Mouse (Mus musculus): ENCODE results near the gene Rbbp4. TPM values are rescaled to one million over a fixed set of nuclear protein-coding genes. Genes with fewer than 3 reads are reported as not detected.

Gene Rbbp4
- polyA plus RNA-seq, 1 experiment from 2014 or later, result 261 TPM

DNA sequence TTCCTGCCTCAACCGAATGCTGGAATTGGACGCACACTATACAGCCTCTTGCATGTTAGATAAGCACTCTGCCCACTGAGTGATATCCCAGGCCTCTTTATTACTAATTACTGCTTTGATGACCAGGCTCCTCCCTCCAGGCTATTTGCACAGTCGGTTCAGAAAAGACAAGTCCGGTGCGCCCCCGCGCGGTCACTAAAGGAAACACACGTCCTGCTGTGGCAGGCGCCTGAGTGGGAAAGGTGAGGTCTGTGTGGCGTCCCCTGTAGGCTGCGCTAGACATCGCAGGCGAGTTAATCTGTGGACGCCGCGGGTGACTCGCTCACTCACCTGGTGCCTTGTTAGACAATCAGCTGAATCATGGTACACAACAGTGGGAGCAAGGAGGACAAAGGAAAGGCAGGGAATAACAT lies 58.7 kb downstream of the Rbbp4 start:
- Histone ChIP-seq H3K27ac (replicated peaks) (no peak overlapping the region), H3K4me1 (replicated peaks) (peaks cover 15% of the 10 kb centered on the region), H3K9me3 (replicated peaks) (no peaks in the 10 kb centered on the region), H3K27me3 (no peaks in the 10 kb centered on the region), H3K36me3 (replicated peaks) (no peaks in the 10 kb centered on the region), H3K4me3 (replicated peaks) (no peak overlapping the region), H3K4me2 (no peak overlapping the region; the same call in 1 of the 2 replicates), H3K9ac (no peak overlapping the region)
- under 1% methylated on average over 18 of the region's 18 CpGs for WGBS (ENCODE audit: insufficient replicate concordance)
- ATAC-seq (ENCODE audit: insufficient read depth), result peak; percentile 72

DNA sequence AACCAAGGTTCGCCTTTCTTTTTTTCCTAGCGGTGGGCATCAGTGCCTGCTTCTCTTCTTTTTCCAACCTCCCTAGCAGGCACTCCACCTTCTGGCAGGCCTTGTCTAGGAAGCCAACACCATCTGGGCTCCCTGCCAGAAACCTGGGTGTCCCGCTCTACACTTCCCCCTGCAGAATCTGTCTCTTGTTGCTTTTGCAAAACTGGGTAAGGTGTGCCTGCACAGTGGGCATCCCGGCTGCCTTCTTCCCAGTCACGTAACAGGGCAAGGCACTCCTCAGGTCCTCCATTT lies 62.5 kb downstream of the Rbbp4 start:
- Histone ChIP-seq H3K27ac (replicated peaks) (no peak overlapping the region), H3K4me1 (replicated peaks) (peaks cover 18% of the 10 kb centered on the region), H3K4me2 (peak overlapping the region; percentile 13; the same call in 1 of the 2 replicates), H3K9me3 (replicated peaks) (no peaks in the 10 kb centered on the region), H3K4me3 (replicated peaks) (no peak overlapping the region), H3K9ac (no peak overlapping the region), H3K27me3 (no peaks in the 10 kb centered on the region), H3K36me3 (replicated peaks) (no peaks in the 10 kb centered on the region)
- WGBS (ENCODE audit: insufficient replicate concordance), result 52% methylated on average over 5 of the region's 5 CpGs
- ATAC-seq (ENCODE audit: insufficient read depth), result no peak

GRCm38 (mm10) chr4:129271991-129272755 lies 63.0 kb downstream of the Rbbp4 start:
- H3K27me3 ChIP-seq, result no peaks in the 10 kb centered on the region
- H3K27ac ChIP-seq (replicated peaks), result no peak overlapping the region
- no peaks in the 10 kb centered on the region for H3K36me3 ChIP-seq (replicated peaks)
- no peak overlapping the region for H3K4me3 ChIP-seq (replicated peaks)
- peak overlapping the region; percentile 13; the same call in 1 of the 2 replicates for H3K4me2 ChIP-seq
- no peaks in the 10 kb centered on the region for H3K9me3 ChIP-seq (replicated peaks)
- 34% methylated on average over 15 of the region's 15 CpGs for WGBS (ENCODE audit: insufficient replicate concordance)
- peak; percentile 75 for ATAC-seq (ENCODE audit: insufficient read depth)
- no peak overlapping the region for H3K9ac ChIP-seq
- H3K4me1 ChIP-seq (replicated peaks), result peaks cover 21% of the 10 kb centered on the region

- no peak overlapping the region for H3K27ac ChIP-seq (replicated peaks)
- H3K9me3 ChIP-seq (replicated peaks), result no peaks in the 10 kb centered on the region
- H3K9ac ChIP-seq, result no peak overlapping the region
- WGBS (ENCODE audit: insufficient replicate concordance), result 21% methylated on average over 1 of the region's 1 CpGs
- ATAC-seq (ENCODE audit: insufficient read depth), result no peak
- H3K4me3 ChIP-seq (replicated peaks), result no peak overlapping the region
- H3K4me1 ChIP-seq (replicated peaks), result peaks cover 29% of the 10 kb centered on the region
- H3K27me3 ChIP-seq, result no peaks in the 10 kb centered on the region
- no peaks in the 10 kb centered on the region for H3K36me3 ChIP-seq (replicated peaks)
- no peak overlapping the region for H3K4me2 ChIP-seq
Observed at GRCm38 (mm10) chr4:129268698-129269097, 66.5 kb downstream of the Rbbp4 start.

DNA sequence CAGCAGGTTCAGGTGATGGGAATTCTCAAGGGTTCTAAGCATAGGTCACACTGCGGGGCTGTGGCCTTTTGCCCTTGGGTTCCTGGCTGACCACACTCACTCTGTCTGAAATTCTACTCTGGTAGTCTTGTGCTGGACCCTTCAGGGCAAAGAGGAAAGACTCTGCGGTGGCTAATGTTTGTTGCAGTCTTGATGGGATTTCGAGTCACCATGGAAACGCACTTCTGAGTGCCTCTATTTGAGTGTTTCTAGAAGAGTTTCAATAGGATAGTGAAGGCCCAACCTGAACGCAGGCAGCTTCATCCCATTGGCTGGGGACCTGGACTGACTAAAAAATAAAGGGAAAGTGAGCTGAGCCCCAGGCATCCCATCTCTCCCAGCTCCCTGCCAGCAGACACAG lies 68.3 kb downstream of the Rbbp4 start:
- H3K27me3 ChIP-seq, result no peaks in the 10 kb centered on the region
- no peak overlapping the region for H3K9ac ChIP-seq
- H3K4me3 ChIP-seq (replicated peaks), result no peak overlapping the region
- no peak overlapping the region for H3K27ac ChIP-seq (replicated peaks)
- no peak for ATAC-seq (ENCODE audit: insufficient read depth)
- no peaks in the 10 kb centered on the region for H3K36me3 ChIP-seq (replicated peaks)
- WGBS (ENCODE audit: insufficient replicate concordance), result 79% methylated on average over 5 of the region's 5 CpGs
- peaks cover 31% of the 10 kb centered on the region for H3K4me1 ChIP-seq (replicated peaks)
- H3K9me3 ChIP-seq (replicated peaks), result no peaks in the 10 kb centered on the region
- H3K4me2 ChIP-seq, result no peak overlapping the region

GRCm38 (mm10) chr4:129266191-129266590 lies 69.0 kb downstream of the Rbbp4 start:
- ATAC-seq (ENCODE audit: insufficient read depth), result no peak
- Histone ChIP-seq H3K4me2 (no peak overlapping the region), H3K36me3 (replicated peaks) (no peaks in the 10 kb centered on the region), H3K27me3 (no peaks in the 10 kb centered on the region), H3K4me1 (replicated peaks) (peaks cover 31% of the 10 kb centered on the region), H3K9ac (no peak overlapping the region), H3K9me3 (replicated peaks) (no peaks in the 10 kb centered on the region), H3K4me3 (replicated peaks) (no peak overlapping the region), H3K27ac (replicated peaks) (no peak overlapping the region)
- 73% methylated on average over 4 of the region's 4 CpGs for WGBS (ENCODE audit: insufficient replicate concordance)

DNA sequence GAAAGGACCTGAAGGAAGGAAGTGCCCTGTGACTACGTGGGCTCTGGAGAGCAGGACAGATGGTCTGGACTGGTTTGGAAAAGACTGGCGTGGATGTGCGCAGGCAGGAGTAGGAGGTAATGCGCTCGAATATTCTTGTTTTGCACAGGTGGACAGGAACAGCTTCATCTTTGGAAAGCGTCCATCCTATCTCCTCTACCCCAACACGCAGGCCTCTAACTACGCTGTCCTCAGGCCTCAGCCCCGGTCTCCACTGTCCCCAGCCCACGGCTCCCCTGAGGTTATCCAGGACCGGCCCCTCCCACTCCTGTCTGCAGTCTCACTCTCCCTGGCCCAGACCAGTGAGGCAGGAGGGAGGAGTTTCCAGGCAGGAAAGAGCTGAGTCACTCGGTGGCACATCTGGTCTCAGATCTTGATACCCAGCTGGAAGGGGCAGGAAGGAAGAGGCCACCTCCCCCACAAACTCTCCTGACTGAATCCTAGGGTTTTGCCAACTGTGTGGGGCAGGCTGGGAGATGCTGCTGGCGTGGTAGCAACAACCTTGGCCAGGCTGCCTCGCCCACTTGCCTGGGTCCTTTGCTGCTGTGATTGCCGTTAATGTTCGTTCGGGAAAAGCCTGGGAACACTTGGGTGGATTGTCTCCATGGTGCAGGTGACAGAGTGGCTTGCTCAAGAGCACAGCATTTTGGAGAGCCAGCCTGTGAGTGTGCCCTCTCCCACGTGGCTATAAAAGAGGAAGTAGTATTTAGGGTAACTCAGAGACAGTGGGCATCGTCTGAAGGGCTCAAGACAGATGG lies 71.7 kb downstream of the Rbbp4 start:
- H3K27ac ChIP-seq (replicated peaks), result peak overlapping the region; percentile 39; the same call in 1 of the 2 replicates
- peaks cover 31% of the 10 kb centered on the region for H3K4me1 ChIP-seq (replicated peaks)
- peak overlapping the region; percentile 63 for H3K4me2 ChIP-seq
- H3K9ac ChIP-seq, result peak overlapping the region; percentile 10; the same call in 1 of the 2 replicates
- H3K4me3 ChIP-seq (replicated peaks), result peak overlapping the region; percentile 15; the same call in 1 of the 2 replicates
- WGBS (ENCODE audit: insufficient replicate concordance), result 17% methylated on average over 19 of the region's 19 CpGs
- ATAC-seq (ENCODE audit: insufficient read depth), result peak; percentile 91
- H3K36me3 ChIP-seq (replicated peaks), result no peaks in the 10 kb centered on the region
- no peaks in the 10 kb centered on the region for H3K9me3 ChIP-seq (replicated peaks)
- 0 out of 2 replicates have a peak, but pooled peaks cover 6% of the 10 kb centered on the region for H3K27me3 ChIP-seq

DNA sequence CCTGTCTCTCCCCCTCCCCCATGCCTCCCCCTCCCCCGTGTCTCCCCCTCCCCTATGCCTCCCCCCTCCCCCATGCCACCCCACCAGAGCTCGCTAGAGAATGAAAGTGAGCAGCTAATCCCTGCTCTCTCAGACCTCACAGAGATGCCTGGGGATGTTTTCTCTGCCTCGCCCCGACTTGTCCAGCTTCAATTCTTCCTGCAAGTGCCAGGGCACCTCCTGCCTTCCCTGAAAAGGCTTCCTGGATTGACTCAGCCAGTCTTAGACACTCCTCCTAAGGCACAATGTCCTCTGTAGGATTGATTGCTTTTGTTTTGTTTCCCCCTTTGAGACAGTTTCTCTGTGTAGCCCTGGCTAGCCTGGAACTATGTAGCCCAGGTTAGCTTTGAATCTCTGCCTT lies 74.0 kb downstream of the Rbbp4 start, which contains the start of gene C77080:
Gene C77080, minus strand, starts transcription at position 209 of the 400 bp plus-strand sequence.
- no peak within 1 kb of the TSS for H3K27ac ChIP-seq (replicated peaks)
- H3K4me2 ChIP-seq, result no peak within 1 kb of the TSS
- H3K4me3 ChIP-seq (replicated peaks), result no peak within 1 kb of the TSS
- H3K9me3 ChIP-seq (replicated peaks), result no peaks in the 10 kb centered on the region
- no peak for ATAC-seq (ENCODE audit: insufficient read depth)
- H3K27me3 ChIP-seq, result 0 out of 2 replicates have a peak, but pooled peaks cover 6% of the 10 kb centered on the region
- no peak within 1 kb of the TSS for H3K9ac ChIP-seq
- H3K36me3 ChIP-seq (replicated peaks), result no peaks in the 10 kb centered on the region
- WGBS (ENCODE audit: insufficient replicate concordance), result 50% methylated on average over 2 of the region's 4 CpGs
- peaks cover 38% of the 10 kb centered on the region for H3K4me1 ChIP-seq (replicated peaks)

- WGBS (ENCODE audit: insufficient replicate concordance), result 22% methylated on average over 6 of the region's 6 CpGs
- Histone ChIP-seq H3K27me3 (0 out of 2 replicates have a peak, but pooled peaks cover 6% of the 10 kb centered on the region), H3K27ac (replicated peaks) (no peak overlapping the region), H3K4me2 (no peak overlapping the region), H3K4me3 (replicated peaks) (no peak overlapping the region), H3K4me1 (replicated peaks) (peaks cover 37% of the 10 kb centered on the region), H3K9me3 (replicated peaks) (no peaks in the 10 kb centered on the region), H3K36me3 (replicated peaks) (no peaks in the 10 kb centered on the region), H3K9ac (no peak overlapping the region)
- ATAC-seq (ENCODE audit: insufficient read depth), result no peak
Observed at GRCm38 (mm10) chr4:129260678-129261077, 74.5 kb downstream of the Rbbp4 start.

DNA sequence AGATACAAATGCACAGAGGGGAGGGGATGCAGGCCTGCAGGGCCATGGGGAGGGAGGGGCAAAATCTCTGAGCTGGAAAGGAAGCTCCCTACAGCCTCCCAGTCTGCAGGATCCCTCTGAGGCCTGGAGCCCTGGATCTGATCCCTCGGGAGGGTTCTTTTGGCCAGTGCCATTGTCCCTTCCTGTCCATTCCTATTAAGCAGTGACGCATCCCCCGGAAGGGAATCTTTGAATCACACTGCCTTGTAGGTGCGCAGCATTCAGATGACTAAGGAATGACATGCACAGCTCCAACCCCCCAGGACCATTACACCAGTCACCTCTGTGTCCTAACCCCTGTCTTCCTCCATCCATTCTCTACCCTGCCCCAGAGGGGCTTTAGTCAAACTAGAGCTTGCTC lies 76.1 kb downstream of the Rbbp4 start:
- no peak for ATAC-seq (ENCODE audit: insufficient read depth)
- Histone ChIP-seq H3K27ac (replicated peaks) (no peak overlapping the region), H3K27me3 (0 out of 2 replicates have a peak, but pooled peaks cover 6% of the 10 kb centered on the region), H3K9me3 (replicated peaks) (no peaks in the 10 kb centered on the region), H3K4me1 (replicated peaks) (peaks cover 35% of the 10 kb centered on the region), H3K4me2 (no peak overlapping the region), H3K4me3 (replicated peaks) (no peak overlapping the region), H3K36me3 (replicated peaks) (no peaks in the 10 kb centered on the region), H3K9ac (no peak overlapping the region)
- WGBS (ENCODE audit: insufficient replicate concordance), result 80% methylated on average over 4 of the region's 4 CpGs

All from liver, embryonic 15.5 days (tissue).